Mouse (Mus musculus): ENCODE data around the gene Lmln. TPM values are rescaled to one million over a fixed set of nuclear protein-coding genes. Genes with fewer than 3 reads are reported as not detected.
"Not testable (repeated sequence)": the region's sequence is repeated elsewhere in the genome, so short reads cannot be mapped to it uniquely, and the experiment has no call there.

Lmln gene
- total RNA-seq, 2 experiments from 2014 or later: 7.9 to 23.7 TPM

DNA sequence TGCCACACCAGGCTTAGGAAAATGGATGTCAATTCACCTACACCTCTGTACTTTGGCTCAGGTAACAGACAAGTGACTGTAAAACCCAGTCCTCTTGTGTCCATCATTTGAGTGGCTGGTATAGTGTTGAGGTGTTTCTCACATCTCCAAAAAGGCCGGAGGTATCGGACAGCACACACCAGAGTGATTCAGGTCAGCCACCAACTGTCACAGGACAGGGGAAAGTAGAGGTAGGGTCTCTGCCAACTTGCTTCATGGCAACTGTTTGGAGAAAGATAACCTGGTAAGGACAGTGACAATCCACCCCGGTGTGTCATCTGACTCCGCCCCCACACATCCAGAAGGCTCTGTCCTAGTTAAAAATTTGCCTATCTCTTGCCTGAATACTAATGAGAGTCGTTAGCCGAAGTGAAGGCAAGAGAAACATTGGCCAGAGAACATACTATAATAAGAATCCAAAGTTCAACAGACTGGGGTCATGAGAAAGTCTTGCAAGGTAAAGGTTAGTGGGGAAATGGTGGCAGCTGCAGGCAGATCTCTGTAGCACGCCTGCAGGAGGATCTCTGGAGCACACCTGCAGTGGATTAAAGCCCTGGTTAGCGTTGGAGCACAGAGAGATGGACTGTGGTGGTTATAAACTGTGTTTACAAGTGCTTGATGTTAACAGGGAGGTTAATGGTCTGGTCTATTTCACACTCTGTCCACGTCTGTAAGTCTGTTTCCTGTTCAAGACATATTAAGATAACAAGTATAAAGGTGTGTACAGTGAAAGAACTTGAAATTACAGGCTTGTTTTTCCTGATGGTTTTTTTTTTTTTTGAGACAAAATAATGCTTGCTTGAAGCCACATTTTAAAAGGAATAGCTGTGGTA, 108.6 kb downstream of the Lmln start:
- DNase-seq (ENCODE audit: low spot score in 2 of 2): no peak

DNA sequence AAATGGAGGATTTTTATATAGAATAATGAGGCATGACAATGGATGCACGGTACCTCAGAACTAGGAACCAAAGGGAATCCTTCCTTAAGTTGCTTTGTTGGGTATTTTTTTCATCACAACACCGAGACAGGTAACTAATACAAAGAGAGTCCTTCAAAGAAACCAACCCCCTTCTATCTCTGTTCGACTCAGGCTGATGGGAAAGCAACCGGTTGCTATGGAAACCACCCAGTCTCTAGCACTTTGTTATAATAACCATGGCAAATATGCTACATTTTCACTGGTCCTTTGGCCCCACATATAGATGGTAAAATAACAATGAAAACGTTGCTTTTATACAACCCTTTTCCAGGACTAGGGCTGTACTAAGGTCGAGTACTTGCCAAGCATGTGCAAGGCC, 109.5 kb downstream of the Lmln start:
- no peak for DNase-seq (ENCODE audit: low spot score in 2 of 2)

DNA sequence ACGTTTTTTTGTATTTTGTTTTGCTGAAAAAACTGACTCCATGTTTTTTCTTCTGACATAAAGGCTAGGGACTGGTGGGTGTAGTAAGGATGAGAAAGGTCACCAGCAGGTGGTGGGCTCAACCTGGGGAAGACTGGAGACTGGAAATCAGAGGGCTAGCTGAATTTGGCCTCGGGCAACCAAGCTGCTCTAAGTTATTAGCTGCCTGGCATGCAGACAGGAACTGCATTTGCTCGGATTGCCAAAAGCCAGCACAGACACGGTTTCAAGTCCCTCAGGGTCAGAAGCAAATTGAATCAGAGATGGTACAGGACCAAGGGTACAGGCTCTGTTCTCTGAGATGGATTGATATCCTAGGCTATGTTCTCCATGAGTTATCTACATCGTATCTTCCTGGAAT, 110.8 kb downstream of the Lmln start:
- DNase-seq (ENCODE audit: low spot score in 2 of 2): no peak

DNA sequence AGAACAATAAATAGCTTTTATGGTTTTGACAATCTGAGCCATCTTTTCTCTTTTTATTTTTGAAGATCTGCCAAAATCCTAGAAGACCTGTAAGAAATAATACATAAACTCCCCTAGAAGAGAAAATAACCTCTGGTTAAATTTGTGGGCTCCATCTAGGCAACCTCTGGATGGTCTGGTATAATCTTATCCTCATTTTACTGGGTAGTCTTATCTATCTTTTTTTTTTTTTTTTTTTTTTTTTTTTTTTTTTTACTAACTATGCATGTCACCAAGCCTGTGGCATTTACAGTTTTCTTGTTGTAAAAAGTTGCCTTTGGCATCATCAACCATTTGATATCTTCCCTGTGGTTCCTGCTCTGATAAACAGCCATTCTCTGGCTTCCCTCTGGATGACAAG, 112.4 kb downstream of the Lmln start:
- no peak for DNase-seq (ENCODE audit: low spot score in 2 of 2)

DNA sequence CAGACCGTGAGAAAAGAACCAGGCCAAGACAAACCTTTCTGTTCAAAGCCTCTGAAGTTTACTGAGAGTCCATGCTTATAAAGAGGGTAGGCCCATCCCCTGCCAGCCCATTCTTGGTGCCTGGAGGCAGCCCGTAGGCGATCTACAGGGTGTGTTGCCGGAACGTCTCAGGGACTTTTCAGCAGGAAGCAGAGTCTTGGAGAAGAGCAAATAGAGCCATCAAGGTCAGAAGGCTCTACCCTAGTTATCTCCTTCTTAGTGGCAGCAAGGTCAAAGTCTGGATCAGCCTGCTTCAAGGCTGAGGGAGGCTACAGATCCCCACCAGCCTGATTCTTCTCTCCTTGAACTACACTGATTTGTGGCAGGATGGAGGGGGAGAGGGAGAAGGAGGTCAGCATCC, 114.5 kb downstream of the Lmln start:
- not testable (repeated sequence) for DNase-seq (ENCODE audit: low spot score in 2 of 2)

Small RNAs within 50 kb of the gene (microRNA-seq; reads per million reads assigned to microRNA genes)
- gene Gm22231 (ENCODE audit: borderline number of aligned reads in 2 of 2) (0 reads per million in 2 experiments), gene Mir1947 (ENCODE audit: borderline number of aligned reads in 2 of 2) (5.7 to 8.0 reads per million in 2 experiments)

Other genes with a start within 250 kb of the Lmln start
- 100 to 1,000 TPM; 109 to 111 TPM for gene Fyttd1, start 185.0 kb upstream of the Lmln start, total RNA-seq (2021)
- gene Rubcn, start 184.8 kb upstream of the Lmln start, total RNA-seq (2021): 10 to 100 TPM; 23.1 to 24.3 TPM
- gene Lrch3, start 148.4 kb upstream of the Lmln start, total RNA-seq (2021): 10 to 100 TPM; 27.9 to 33.1 TPM
- 1 to 10 TPM; 2.1 to 2.6 TPM for gene Iqcg, start 6.3 kb upstream of the Lmln start, total RNA-seq (2021)
- 100 to 1,000 TPM; 631 to 697 TPM for gene Rpl35a, start 6.1 kb upstream of the Lmln start, total RNA-seq (2021)
- 10 to 100 TPM; 44.9 to 47.3 TPM for gene Osbpl11, start 122.5 kb downstream of the Lmln start, total RNA-seq (2021)
- gene Snx4, start 188.9 kb downstream of the Lmln start, total RNA-seq (2021): 10 to 100 TPM; 32.9 to 39.8 TPM